Mouse (Mus musculus) neural tube, embryonic 15.5 days (tissue): ENCODE measurements around the gene Spc24. TPM values are rescaled to one million over a fixed set of nuclear protein-coding genes. Genes with fewer than 3 reads are reported as not detected.
A peak's percentile ranks its signal among the peaks of the same experiment; 100 is the strongest.
"Not testable (repeated sequence)": the region's sequence is repeated elsewhere in the genome, so short reads cannot be mapped to it uniquely, and the experiment has no call there.

ENCODE experiments used
- ATAC-seq: fragments of 200-750 bp; cut with Nextera tagmentation; 2 replicates; pipeline ENCODE4 v1.8.0; 2017; ENCODE audit warnings: mild to moderate bottlenecking, moderate TSS enrichment, moderate library complexity; ENCODE audit not compliant: low FRiP score
- H3K27ac ChIP-seq: fragments of 300-500 bp; sonication (generic); replicated peaks from 2 replicates; pipeline ENCODE4 v1.5.1; 2015; ENCODE audit warnings: mild to moderate bottlenecking, inconsistent platforms
- H3K27me3 ChIP-seq: fragments of 300-500 bp; sonication (generic); replicated peaks from 2 replicates; pipeline ENCODE4 v1.6.1; 2015; ENCODE audit warnings: inconsistent platforms
- H3K36me3 ChIP-seq: fragments of 300-500 bp; sonication (generic); 2 replicates; pipeline ENCODE4 v1.6.1; 2015; ENCODE audit warnings: inconsistent platforms
- H3K4me1 ChIP-seq: fragments of 300-500 bp; sonication (generic); 2 replicates; pipeline ENCODE4 v1.6.1; 2015; ENCODE audit warnings: inconsistent platforms
- H3K4me2 ChIP-seq: fragments of 300-500 bp; sonication (generic); 2 replicates; pipeline ENCODE4 v1.6.1; 2015; ENCODE audit warnings: inconsistent platforms, mild to moderate bottlenecking, moderate library complexity
- H3K4me3 ChIP-seq: fragments of 300-500 bp; sonication (generic); replicated peaks from 2 replicates; pipeline ENCODE4 v1.5.1; 2015; ENCODE audit warnings: mild to moderate bottlenecking, inconsistent platforms
- H3K9ac ChIP-seq: fragments of 300-500 bp; sonication (generic); replicated peaks from 2 replicates; pipeline ENCODE4 v1.6.1; 2015; ENCODE audit warnings: mild to moderate bottlenecking, inconsistent platforms
- H3K9me3 ChIP-seq: fragments of 300-500 bp; sonication (generic); replicated peaks from 2 replicates; pipeline ENCODE4 v1.6.1; 2016; ENCODE audit warnings: inconsistent platforms
- WGBS: fragments of 180-500 bp; shearing (Covaris S2); methylation state at CpG from one replicate; pipeline ENCODE4 v1.1.7; 2015; ENCODE audit warnings: mixed read lengths; 5-methylcytosine and 5-hydroxymethylcytosine counted together
- polyA plus RNA-seq: library from polyadenylated mRNA; unstranded; fragments of >200 nt; fragmentation: Nextera tagmentation; extraction: Ambion mirVana; gene quantifications from 2 replicates; pipeline ENCODE4 v1.2.1, GENCODE M21; 2015

The Spc24 gene
- polyA plus RNA-seq, 1 experiment from 2014 or later = 17.2 TPM

GRCm38 (mm10) chr9:21796259-21796658 is 36.2 kb upstream of the Spc24 start:
- Histone ChIP-seq H3K4me3 (no peak overlapping the region), H3K36me3 (no peaks in the 10 kb centered on the region), H3K4me2 (peak overlapping the region; percentile 93), H3K9ac (0 out of 2 replicates have a peak overlapping the region, but pooled peaks have one; percentile 17), H3K4me1 (peaks cover 32% of the 10 kb centered on the region), H3K9me3 (no peaks in the 10 kb centered on the region), H3K27me3 (0 out of 2 replicates have a peak, but pooled peaks cover 5% of the 10 kb centered on the region), H3K27ac (no peak overlapping the region)
- no peak for ATAC-seq
- 55% methylated on average over 3 of the region's 3 CpGs for WGBS

- Histone ChIP-seq H3K4me3 (no peak overlapping the region), H3K9me3 (no peaks in the 10 kb centered on the region), H3K27ac (no peak overlapping the region), H3K36me3 (no peaks in the 10 kb centered on the region), H3K27me3 (0 out of 2 replicates have a peak, but pooled peaks cover 5% of the 10 kb centered on the region), H3K4me1 (peaks cover 32% of the 10 kb centered on the region), H3K9ac (0 out of 2 replicates have a peak overlapping the region, but pooled peaks have one; percentile 17), H3K4me2 (peak overlapping the region; percentile 93; the same call in 1 of the 2 replicates)
- WGBS = 81% methylated on average over 5 of the region's 5 CpGs
- ATAC-seq = no peak
Measured at GRCm38 (mm10) chr9:21795579-21795978, 35.5 kb upstream of the Spc24 start.

- Histone ChIP-seq H3K9me3 (no peaks in the 10 kb centered on the region), H3K36me3 (no peaks in the 10 kb centered on the region), H3K4me2 (no peak overlapping the region), H3K27ac (no peak overlapping the region), H3K9ac (no peak overlapping the region), H3K27me3 (0 out of 2 replicates have a peak, but pooled peaks cover 5% of the 10 kb centered on the region), H3K4me1 (peaks cover 32% of the 10 kb centered on the region), H3K4me3 (no peak overlapping the region)
- WGBS = 93% methylated on average over 22 of the region's 25 CpGs
- no peak for ATAC-seq
Measured at GRCm38 (mm10) chr9:21794925-21795324, 34.8 kb upstream of the Spc24 start.

GRCm38 (mm10) chr9:21794344-21794834 is 34.3 kb upstream of the Spc24 start:
- Histone ChIP-seq H3K27ac (no peak overlapping the region), H3K4me3 (no peak overlapping the region), H3K9me3 (no peaks in the 10 kb centered on the region), H3K27me3 (0 out of 2 replicates have a peak, but pooled peaks cover 5% of the 10 kb centered on the region), H3K4me1 (peaks cover 32% of the 10 kb centered on the region), H3K9ac (no peak overlapping the region), H3K4me2 (no peak overlapping the region), H3K36me3 (no peaks in the 10 kb centered on the region)
- WGBS = 95% methylated on average over 18 of the region's 18 CpGs
- ATAC-seq = no peak

- peaks cover 28% of the 10 kb centered on the region for H3K4me1 ChIP-seq
- ATAC-seq, H3K9me3 ChIP-seq, H3K36me3 ChIP-seq, H3K9ac ChIP-seq, H3K4me3 ChIP-seq, H3K27me3 ChIP-seq, H3K4me2 ChIP-seq, H3K27ac ChIP-seq: not testable (repeated sequence)
- WGBS = 98% methylated on average over 6 of the region's 6 CpGs
Measured at GRCm38 (mm10) chr9:21793507-21793906, 33.4 kb upstream of the Spc24 start.

- no peaks in the 10 kb centered on the region for H3K36me3 ChIP-seq
- peak overlapping the region; percentile 20 for H3K4me2 ChIP-seq
- ATAC-seq = peak; percentile 37; the same call in 1 of the 2 replicates
- H3K9ac ChIP-seq = no peak overlapping the region
- no peaks in the 10 kb centered on the region for H3K9me3 ChIP-seq
- no peak overlapping the region for H3K4me3 ChIP-seq
- H3K4me1 ChIP-seq = peaks cover 28% of the 10 kb centered on the region
- WGBS = 35% methylated on average over 8 of the region's 8 CpGs
- H3K27ac ChIP-seq = 0 out of 2 replicates have a peak overlapping the region, but pooled peaks have one; percentile 33
- 0 out of 2 replicates have a peak, but pooled peaks cover under 1% of the 10 kb centered on the region for H3K27me3 ChIP-seq
Measured at GRCm38 (mm10) chr9:21792644-21793043, 32.5 kb upstream of the Spc24 start.

- Histone ChIP-seq H3K4me1 (peaks cover 34% of the 10 kb centered on the region), H3K27ac (no peak overlapping the region), H3K27me3 (no peaks in the 10 kb centered on the region), H3K36me3 (no peaks in the 10 kb centered on the region), H3K9me3 (no peaks in the 10 kb centered on the region), H3K4me2 (no peak overlapping the region), H3K9ac (no peak overlapping the region), H3K4me3 (no peak overlapping the region)
- 68% methylated on average over 8 of the region's 8 CpGs for WGBS
- no peak for ATAC-seq
Measured at GRCm38 (mm10) chr9:21791861-21792260, 31.8 kb upstream of the Spc24 start.

GRCm38 (mm10) chr9:21788234-21788633 is 28.1 kb upstream of the Spc24 start:
- Histone ChIP-seq H3K4me1 (peaks cover 27% of the 10 kb centered on the region), H3K27me3 (no peaks in the 10 kb centered on the region), H3K36me3 (no peaks in the 10 kb centered on the region), H3K9me3 (no peaks in the 10 kb centered on the region), H3K27ac (no peak overlapping the region; the same call in 1 of the 2 replicates), H3K4me3 (no peak overlapping the region), H3K9ac (no peak overlapping the region), H3K4me2 (no peak overlapping the region)
- no peak for ATAC-seq
- 57% methylated on average over 9 of the region's 9 CpGs for WGBS

- 74% methylated on average over 5 of the region's 5 CpGs for WGBS
- no peak for ATAC-seq
- H3K9ac ChIP-seq = no peak overlapping the region
- no peaks in the 10 kb centered on the region for H3K27me3 ChIP-seq
- H3K4me1 ChIP-seq = peaks cover 21% of the 10 kb centered on the region
- no peaks in the 10 kb centered on the region for H3K36me3 ChIP-seq
- no peak overlapping the region for H3K4me2 ChIP-seq
- H3K4me3 ChIP-seq = no peak overlapping the region
- H3K9me3 ChIP-seq = no peaks in the 10 kb centered on the region
- H3K27ac ChIP-seq = no peak overlapping the region; the same call in 1 of the 2 replicates
Measured at GRCm38 (mm10) chr9:21787654-21788053, 27.6 kb upstream of the Spc24 start.

- no peaks in the 10 kb centered on the region for H3K27me3 ChIP-seq
- H3K9ac ChIP-seq = no peak overlapping the region
- H3K36me3 ChIP-seq = no peaks in the 10 kb centered on the region
- peaks cover 17% of the 10 kb centered on the region for H3K4me1 ChIP-seq
- no peak overlapping the region for H3K4me2 ChIP-seq
- 8% methylated on average over 6 of the region's 6 CpGs for WGBS
- H3K4me3 ChIP-seq = no peak overlapping the region
- peak; percentile 58; the same call in 1 of the 2 replicates for ATAC-seq
- H3K27ac ChIP-seq = no peak overlapping the region
- H3K9me3 ChIP-seq = no peaks in the 10 kb centered on the region
Measured at GRCm38 (mm10) chr9:21786906-21787305, 26.8 kb upstream of the Spc24 start.

GRCm38 (mm10) chr9:21786309-21786708 is 26.2 kb upstream of the Spc24 start:
- WGBS = 60% methylated on average over 2 of the region's 2 CpGs

GRCm38 (mm10) chr9:21784517-21785307 is 24.6 kb upstream of the Spc24 start:
- peaks cover 14% of the 10 kb centered on the region for H3K4me1 ChIP-seq
- H3K9me3 ChIP-seq = no peaks in the 10 kb centered on the region
- no peak overlapping the region for H3K4me3 ChIP-seq
- no peaks in the 10 kb centered on the region for H3K27me3 ChIP-seq
- no peak for ATAC-seq
- no peak overlapping the region for H3K9ac ChIP-seq
- peaks cover 5% of the 10 kb centered on the region; the same call in 1 of the 2 replicates for H3K36me3 ChIP-seq
- H3K27ac ChIP-seq = no peak overlapping the region
- WGBS = 92% methylated on average over 7 of the region's 7 CpGs
- H3K4me2 ChIP-seq = no peak overlapping the region

More at GRCm38 (mm10) chr9:21786309-21786708, 26.2 kb upstream of the Spc24 start:
- H3K9ac ChIP-seq, H3K27me3 ChIP-seq, H3K9me3 ChIP-seq, H3K36me3 ChIP-seq, ATAC-seq, H3K4me2 ChIP-seq, H3K27ac ChIP-seq, H3K4me3 ChIP-seq: not testable (repeated sequence)
- peaks cover 14% of the 10 kb centered on the region for H3K4me1 ChIP-seq
